Mouse (Mus musculus) CH12.LX (cell line): ENCODE data around the gene Junb.

Experiments
- BHLHE40 ChIP-seq: IDR thresholded peaks from 2 replicates; pipeline ENCODE4 v1.6.1; 2011; ENCODE audit warnings: mild to moderate bottlenecking, low read depth, low read length, improper control_type of control experiment
- CHD2 ChIP-seq: IDR thresholded peaks from 2 replicates; pipeline ENCODE4 v1.6.1; 2011; ENCODE audit warnings: low read length, improper control_type of control experiment
- CTCF ChIP-seq, 2 experiments: IDR thresholded peaks in 1 of 2; conservative IDR thresholded peaks in 1 of 2; 2 replicates each; pipeline ENCODE4 v1.5.1; 2011 to 2012; ENCODE audit warnings: low read depth in 2 of 2, low read length in 2 of 2, improper control_type of control experiment in 1 of 2, inconsistent platforms in 1 of 2, mild to moderate bottlenecking in 1 of 2, moderate library complexity in 1 of 2
- E2F4 ChIP-seq: IDR thresholded peaks from 2 replicates; pipeline ENCODE4 v1.6.1; 2011; ENCODE audit warnings: low read depth, low read length, improper control_type of control experiment; ENCODE audit not compliant: insufficient replicate concordance
- KAT2A ChIP-seq: IDR thresholded peaks from 2 replicates; pipeline ENCODE4 v1.6.1; 2012; ENCODE audit warnings: low read length, improper control_type of control experiment, inconsistent platforms; ENCODE audit not compliant: insufficient replicate concordance
- MAFK ChIP-seq: IDR thresholded peaks from 2 replicates; pipeline ENCODE4 v1.6.1; 2011; ENCODE audit warnings: low read length, improper control_type of control experiment; ENCODE audit not compliant: insufficient replicate concordance
- MEF2A ChIP-seq: IDR thresholded peaks from 2 replicates; pipeline ENCODE4 v1.6.1; 2014; ENCODE audit warnings: low read depth, mild to moderate bottlenecking, inconsistent platforms, low read length, improper control_type of control experiment, borderline replicate concordance
- POLR2AphosphoS2 ChIP-seq: IDR thresholded peaks from 2 replicates; pipeline ENCODE4 v1.6.1; 2011; ENCODE audit warnings: low read depth, low read length, improper control_type of control experiment
- USF2 ChIP-seq: conservative IDR thresholded peaks from 2 replicates; pipeline ENCODE4 v1.6.1; 2011; ENCODE audit warnings: low read depth, low read length, improper control_type of control experiment

DNA sequence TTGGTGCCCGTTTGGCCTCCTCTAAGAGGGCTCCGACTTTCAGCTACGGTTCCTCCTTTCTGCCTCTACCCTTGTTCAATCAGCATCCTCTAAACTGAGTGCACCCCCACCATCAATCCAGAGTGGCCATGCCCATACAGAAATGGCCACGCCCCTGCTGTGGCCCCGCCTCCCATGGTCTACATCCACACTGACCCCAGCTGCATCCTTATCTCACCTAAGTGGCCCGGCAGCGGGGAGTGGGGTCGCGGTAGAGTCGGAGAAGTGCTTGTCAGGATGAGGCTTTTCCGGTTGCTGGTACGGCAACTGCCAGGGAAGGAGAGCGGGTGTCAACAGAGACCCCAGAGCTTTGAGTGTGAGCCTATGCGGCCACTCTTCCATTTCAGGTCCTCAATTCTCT, 43.0 kb downstream of the Junb start:
- TF ChIP-seq BHLHE40 (no peak), KAT2A (no peak), MEF2A (no peak), E2F4 (no peak), CTCF (conservative IDR thresholded peaks at IDR 0.05 in 1 of 2, IDR thresholded peaks at IDR 0.05 in 1 of 2; ENCODE audit: low read depth in 2 of 2, low read length in 2 of 2) (no peak), CHD2 (no peak), MAFK (no peak), POLR2AphosphoS2 (no peak), USF2 (no peak)
